Mouse (Mus musculus) thymus, postnatal 4 days (tissue): ENCODE measurements around the gene Rdh14.

Source experiments
- DNase-seq: peaks from one replicate; pipeline ENCODE4 v3.0.0; 2021

The Rdh14 gene

GRCm38 (mm10) chr12:10390671-10391441, at the start of gene Rdh14:
TSS of gene Rdh14 (plus strand) at chr12:10390772.
- DNase-seq = peak; percentile 97

- no peak for DNase-seq
Observed at GRCm38 (mm10) chr12:10350706-10351105, 39.9 kb upstream of the Rdh14 start.

GRCm38 (mm10) chr12:10357756-10358155, 32.8 kb upstream of the Rdh14 start:
- no peak for DNase-seq

- no peak for DNase-seq
Observed at GRCm38 (mm10) chr12:10369673-10370072, 20.9 kb upstream of the Rdh14 start, which contains the start of gene Nt5c1b. TSS of gene Nt5c1b (plus strand) at chr12:10369973.

GRCm38 (mm10) chr12:10400788-10401187, 10.2 kb downstream of the Rdh14 start:
- no peak for DNase-seq

- no peak for DNase-seq
Observed at GRCm38 (mm10) chr12:10402421-10403115, 12.0 kb downstream of the Rdh14 start.

GRCm38 (mm10) chr12:10410511-10411179, 20.1 kb downstream of the Rdh14 start:
- DNase-seq = no peak

GRCm38 (mm10) chr12:10411453-10411852, 20.9 kb downstream of the Rdh14 start:
- no peak for DNase-seq

GRCm38 (mm10) chr12:10422347-10422746, 31.8 kb downstream of the Rdh14 start:
- DNase-seq = no peak

- DNase-seq = no peak
Observed at GRCm38 (mm10) chr12:10425982-10426863, 35.7 kb downstream of the Rdh14 start.

- DNase-seq = no peak
Observed at GRCm38 (mm10) chr12:10430999-10431398, 40.4 kb downstream of the Rdh14 start.

- DNase-seq = peak; percentile 83
Observed at GRCm38 (mm10) chr12:10438054-10439001, 47.8 kb downstream of the Rdh14 start.

- DNase-seq = no peak
Observed at GRCm38 (mm10) chr12:10439483-10440235, 49.1 kb downstream of the Rdh14 start.
